Mouse (Mus musculus): ENCODE results near the gene Utp18. TPM values are rescaled to one million over a fixed set of nuclear protein-coding genes. Genes with fewer than 3 reads are reported as not detected.
A peak's percentile ranks its signal among the peaks of the same experiment; 100 is the strongest.

The Utp18 gene
- polyA plus RNA-seq, 1 experiment from 2014 or later, result 33.0 TPM

GRCm38 (mm10) chr11:93861193-93861592 lies 24.4 kb downstream of the Utp18 start:
- Histone ChIP-seq H3K9me3 (ENCODE audit: low read depth, low read length) (no peaks in the 10 kb centered on the region), H3K36me3 (ENCODE audit: insufficient read depth) (peaks cover 46% of the 10 kb centered on the region), H3K9ac (no peak overlapping the region), H3K27ac (ENCODE audit: low read depth) (no peak overlapping the region), H3K4me1 (ENCODE audit: insufficient read depth) (no peaks in the 10 kb centered on the region), H3K27me3 (ENCODE audit: insufficient read depth, low read length) (no peaks in the 10 kb centered on the region), H3K4me2 (no peak overlapping the region), H3K4me3 (ENCODE audit: low read depth, low read length) (no peak overlapping the region)
- ATAC-seq (ENCODE audit: insufficient read depth), result no peak
- TF ChIP-seq CTCF (IDR thresholded peaks at IDR 0.05; ENCODE audit: low read depth), result no peak
- WGBS, result 91% methylated on average over 2 of the region's 2 CpGs
- no peak for DNase-seq

GRCm38 (mm10) chr11:93860540-93861172 lies 24.9 kb downstream of the Utp18 start:
- no peaks in the 10 kb centered on the region for H3K9me3 ChIP-seq (ENCODE audit: low read depth, low read length)
- no peak overlapping the region for H3K27ac ChIP-seq (ENCODE audit: low read depth)
- ATAC-seq (ENCODE audit: insufficient read depth) (no peak), DNase-seq (no peak)
- WGBS, result 89% methylated on average over 1 of the region's 1 CpGs
- no peak for TF ChIP-seq CTCF (IDR thresholded peaks at IDR 0.05; ENCODE audit: low read depth)
- no peak overlapping the region for H3K4me2 ChIP-seq
- H3K4me3 ChIP-seq (ENCODE audit: low read depth, low read length), result no peak overlapping the region
- H3K27me3 ChIP-seq (ENCODE audit: insufficient read depth, low read length), result no peaks in the 10 kb centered on the region
- H3K9ac ChIP-seq, result no peak overlapping the region
- H3K36me3 ChIP-seq (ENCODE audit: insufficient read depth), result peaks cover 42% of the 10 kb centered on the region
- H3K4me1 ChIP-seq (ENCODE audit: insufficient read depth), result no peaks in the 10 kb centered on the region

- 3% methylated on average over 6 of the region's 6 CpGs for WGBS
- H3K9ac ChIP-seq, result no peak overlapping the region
- H3K27ac ChIP-seq (ENCODE audit: low read depth), result no peak overlapping the region
- H3K4me3 ChIP-seq (ENCODE audit: low read depth, low read length), result no peak overlapping the region
- no peaks in the 10 kb centered on the region for H3K9me3 ChIP-seq (ENCODE audit: low read depth, low read length)
- no peak overlapping the region for H3K4me2 ChIP-seq
- no peaks in the 10 kb centered on the region for H3K4me1 ChIP-seq (ENCODE audit: insufficient read depth)
- H3K36me3 ChIP-seq (ENCODE audit: insufficient read depth), result peaks cover 15% of the 10 kb centered on the region; the same call in 1 of the 2 replicates
- H3K27me3 ChIP-seq (ENCODE audit: insufficient read depth, low read length), result no peaks in the 10 kb centered on the region
- no peak for ATAC-seq (ENCODE audit: insufficient read depth)
- TF ChIP-seq CTCF (IDR thresholded peaks at IDR 0.05; ENCODE audit: low read depth), result peak; percentile 84
- DNase-seq, result peak; percentile 92
Measured at GRCm38 (mm10) chr11:93856284-93856955, 29.1 kb downstream of the Utp18 start.

- Histone ChIP-seq H3K27ac (ENCODE audit: low read depth) (no peak overlapping the region), H3K36me3 (ENCODE audit: insufficient read depth) (no peaks in the 10 kb centered on the region), H3K27me3 (ENCODE audit: insufficient read depth, low read length) (no peaks in the 10 kb centered on the region), H3K4me1 (ENCODE audit: insufficient read depth) (no peaks in the 10 kb centered on the region), H3K4me3 (ENCODE audit: low read depth, low read length) (no peak overlapping the region), H3K4me2 (no peak overlapping the region), H3K9me3 (ENCODE audit: low read depth, low read length) (no peaks in the 10 kb centered on the region), H3K9ac (no peak overlapping the region)
- no peak for TF ChIP-seq CTCF (IDR thresholded peaks at IDR 0.05; ENCODE audit: low read depth)
- DNase-seq (no peak), ATAC-seq (ENCODE audit: insufficient read depth) (no peak)
- WGBS, result 77% methylated on average over 3 of the region's 3 CpGs
Measured at GRCm38 (mm10) chr11:93852546-93852945, 33.0 kb downstream of the Utp18 start.

GRCm38 (mm10) chr11:93847342-93847741 lies 38.2 kb downstream of the Utp18 start:
- DNase-seq, result no peak
- no peak overlapping the region for H3K9ac ChIP-seq
- no peak overlapping the region for H3K4me2 ChIP-seq
- no peak overlapping the region for H3K27ac ChIP-seq (ENCODE audit: low read depth)
- H3K36me3 ChIP-seq (ENCODE audit: insufficient read depth), result no peaks in the 10 kb centered on the region
- H3K4me1 ChIP-seq (ENCODE audit: insufficient read depth), result no peaks in the 10 kb centered on the region
- H3K27me3 ChIP-seq (ENCODE audit: insufficient read depth, low read length), result no peaks in the 10 kb centered on the region
- TF ChIP-seq CTCF (IDR thresholded peaks at IDR 0.05; ENCODE audit: low read depth), result no peak
- no peaks in the 10 kb centered on the region for H3K9me3 ChIP-seq (ENCODE audit: low read depth, low read length)
- ATAC-seq (ENCODE audit: insufficient read depth), result no peak
- WGBS, result 42% methylated on average over 2 of the region's 2 CpGs
- no peak overlapping the region for H3K4me3 ChIP-seq (ENCODE audit: low read depth, low read length)

- no peak overlapping the region for H3K4me3 ChIP-seq (ENCODE audit: low read depth, low read length)
- H3K9me3 ChIP-seq (ENCODE audit: low read depth, low read length), result no peaks in the 10 kb centered on the region
- no peak overlapping the region for H3K27ac ChIP-seq (ENCODE audit: low read depth)
- no peaks in the 10 kb centered on the region for H3K4me1 ChIP-seq (ENCODE audit: insufficient read depth)
- no peaks in the 10 kb centered on the region for H3K27me3 ChIP-seq (ENCODE audit: insufficient read depth, low read length)
- no peak for ATAC-seq (ENCODE audit: insufficient read depth)
- no peak overlapping the region for H3K9ac ChIP-seq
- no peak for TF ChIP-seq CTCF (IDR thresholded peaks at IDR 0.05; ENCODE audit: low read depth)
- no peak overlapping the region for H3K4me2 ChIP-seq
- H3K36me3 ChIP-seq (ENCODE audit: insufficient read depth), result no peaks in the 10 kb centered on the region
- DNase-seq, result no peak
- 57% methylated on average over 2 of the region's 2 CpGs for WGBS
Measured at GRCm38 (mm10) chr11:93835800-93836199, 49.8 kb downstream of the Utp18 start.

- peak; percentile 26 for DNase-seq
- no peak overlapping the region for H3K9ac ChIP-seq
- H3K27ac ChIP-seq (ENCODE audit: low read depth), result no peak overlapping the region
- no peaks in the 10 kb centered on the region for H3K9me3 ChIP-seq (ENCODE audit: low read depth, low read length)
- H3K4me1 ChIP-seq (ENCODE audit: insufficient read depth), result no peaks in the 10 kb centered on the region
- no peaks in the 10 kb centered on the region for H3K36me3 ChIP-seq (ENCODE audit: insufficient read depth)
- no peak for TF ChIP-seq CTCF (IDR thresholded peaks at IDR 0.05; ENCODE audit: low read depth)
- H3K27me3 ChIP-seq (ENCODE audit: insufficient read depth, low read length), result no peaks in the 10 kb centered on the region
- H3K4me3 ChIP-seq (ENCODE audit: low read depth, low read length), result no peak overlapping the region
- no peak for ATAC-seq (ENCODE audit: insufficient read depth)
- WGBS, result 84% methylated on average over 8 of the region's 8 CpGs
- H3K4me2 ChIP-seq, result no peak overlapping the region
Measured at GRCm38 (mm10) chr11:93829971-93830370, 55.6 kb downstream of the Utp18 start.
